Mouse (Mus musculus): Measurements from ENCODE around the gene Cchcr1. TPM values are rescaled to one million over a fixed set of nuclear protein-coding genes. Genes with fewer than 3 reads are reported as not detected.

The Cchcr1 gene
- polyA plus RNA-seq, 1 experiment: 13.4 TPM

- H3K27ac ChIP-seq (ENCODE audit: insufficient read depth, low read length): no peak overlapping the region
- no peak overlapping the region for H3K4me3 ChIP-seq (ENCODE audit: low read depth, low read length)
- H3K36me3 ChIP-seq (ENCODE audit: control insufficient read depth, insufficient read depth, low read length, poor library complexity, severe bottlenecking): no peaks in the 10 kb centered on the region
- no peaks in the 10 kb centered on the region for H3K27me3 ChIP-seq (ENCODE audit: control insufficient read depth, insufficient read depth, low read length, poor library complexity, severe bottlenecking)
- no peak for TF ChIP-seq POLR2A (IDR thresholded peaks at IDR 0.05; ENCODE audit: insufficient read depth, low read length)
- no peak for TF ChIP-seq EP300 (IDR thresholded peaks at IDR 0.05; ENCODE audit: insufficient read depth, low read depth, low read length)
- TF ChIP-seq CTCF (IDR thresholded peaks at IDR 0.05; ENCODE audit: low read depth, low read length): no peak
- peaks cover 16% of the 10 kb centered on the region for H3K4me1 ChIP-seq (ENCODE audit: control insufficient read depth, insufficient read depth, low read length)
- no peak overlapping the region for H3K9ac ChIP-seq (ENCODE audit: low read depth, poor library complexity, severe bottlenecking)
- no peaks in the 10 kb centered on the region for H3K9me3 ChIP-seq (replicated peaks; ENCODE audit: control insufficient read depth, insufficient read depth, low read length, poor library complexity, severe bottlenecking)
Observed at GRCm38 (mm10) chr17:35537421-35537820, 20.5 kb downstream of the Cchcr1 start.

- Histone ChIP-seq H3K9ac (ENCODE audit: low read depth, poor library complexity, severe bottlenecking) (no peak overlapping the region), H3K36me3 (ENCODE audit: control insufficient read depth, insufficient read depth, low read length, poor library complexity, severe bottlenecking) (no peaks in the 10 kb centered on the region), H3K9me3 (replicated peaks; ENCODE audit: control insufficient read depth, insufficient read depth, low read length, poor library complexity, severe bottlenecking) (no peaks in the 10 kb centered on the region), H3K4me1 (ENCODE audit: control insufficient read depth, insufficient read depth, low read length) (peaks cover 10% of the 10 kb centered on the region), H3K27ac (ENCODE audit: insufficient read depth, low read length) (no peak overlapping the region), H3K4me3 (ENCODE audit: low read depth, low read length) (no peak overlapping the region), H3K27me3 (ENCODE audit: control insufficient read depth, insufficient read depth, low read length, poor library complexity, severe bottlenecking) (no peaks in the 10 kb centered on the region)
- TF ChIP-seq POLR2A (IDR thresholded peaks at IDR 0.05; ENCODE audit: insufficient read depth, low read length) (no peak), EP300 (IDR thresholded peaks at IDR 0.05; ENCODE audit: insufficient read depth, low read depth, low read length) (no peak), CTCF (IDR thresholded peaks at IDR 0.05; ENCODE audit: low read depth, low read length) (no peak)
Observed at GRCm38 (mm10) chr17:35538476-35538875, 21.6 kb downstream of the Cchcr1 start.

DNA sequence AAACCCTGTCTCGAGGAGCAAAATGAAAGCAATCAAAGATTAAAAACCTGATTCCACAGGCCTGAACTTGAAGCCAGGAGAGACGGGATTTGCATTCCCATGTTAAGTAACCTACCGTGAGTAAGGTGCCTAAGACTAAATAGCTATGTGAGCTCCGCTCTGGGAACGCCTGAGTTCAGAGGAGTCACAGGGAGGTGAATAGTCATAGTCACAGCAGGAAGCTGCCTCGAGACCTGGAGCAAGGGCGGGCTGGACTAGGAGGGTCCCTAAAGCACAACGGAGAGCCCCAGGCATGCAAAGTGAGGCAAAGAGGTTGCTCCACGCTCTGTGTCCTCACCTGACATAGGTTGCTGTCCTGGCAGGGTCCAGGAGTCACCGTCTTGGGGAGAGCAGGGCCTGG, 22.6 kb downstream of the Cchcr1 start:
- Histone ChIP-seq H3K4me1 (ENCODE audit: control insufficient read depth, insufficient read depth, low read length) (peaks cover 5% of the 10 kb centered on the region), H3K27ac (ENCODE audit: insufficient read depth, low read length) (no peak overlapping the region; the same call in 1 of the 2 replicates), H3K27me3 (ENCODE audit: control insufficient read depth, insufficient read depth, low read length, poor library complexity, severe bottlenecking) (no peaks in the 10 kb centered on the region), H3K9ac (ENCODE audit: low read depth, poor library complexity, severe bottlenecking) (peak overlapping the region; percentile 34; the same call in 1 of the 2 replicates), H3K36me3 (ENCODE audit: control insufficient read depth, insufficient read depth, low read length, poor library complexity, severe bottlenecking) (no peaks in the 10 kb centered on the region), H3K9me3 (replicated peaks; ENCODE audit: control insufficient read depth, insufficient read depth, low read length, poor library complexity, severe bottlenecking) (no peaks in the 10 kb centered on the region), H3K4me3 (ENCODE audit: low read depth, low read length) (no peak overlapping the region)
- TF ChIP-seq EP300 (IDR thresholded peaks at IDR 0.05; ENCODE audit: insufficient read depth, low read depth, low read length): peak; percentile 55; the same call in 1 of the 2 replicates
- no peak for TF ChIP-seq CTCF (IDR thresholded peaks at IDR 0.05; ENCODE audit: low read depth, low read length)
- no peak for TF ChIP-seq POLR2A (IDR thresholded peaks at IDR 0.05; ENCODE audit: insufficient read depth, low read length)

DNA sequence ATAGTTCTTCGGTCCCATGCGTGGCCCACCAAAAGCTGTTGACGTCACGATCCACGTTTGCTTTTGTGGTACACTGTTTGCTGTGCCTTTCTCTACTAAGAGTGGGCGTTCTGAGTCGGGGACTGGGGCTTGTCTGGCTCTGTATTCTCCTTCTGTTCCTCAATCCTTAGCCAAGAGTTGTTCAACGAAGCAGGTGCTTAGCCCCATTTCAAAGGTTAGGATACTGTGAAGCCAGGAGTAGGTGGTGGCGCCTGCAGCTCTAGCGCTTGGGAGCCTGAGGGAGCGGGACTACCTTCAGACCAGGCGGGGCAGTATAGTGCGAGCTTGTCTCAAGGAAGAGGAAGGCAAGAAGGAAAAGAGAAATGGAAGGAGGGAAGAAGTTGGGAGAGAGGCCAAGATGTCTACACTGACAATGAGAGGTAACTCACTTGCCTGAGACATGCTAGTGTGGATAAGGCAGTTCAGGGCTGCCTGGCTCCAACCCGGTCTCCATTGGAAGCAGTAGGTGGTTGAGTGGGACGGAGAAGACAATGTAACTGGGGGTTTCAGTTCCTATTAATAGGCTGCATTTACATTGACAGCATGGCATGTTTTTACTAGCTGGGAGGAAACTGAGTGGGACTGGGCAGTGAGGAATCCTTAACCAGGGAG, 26.0 kb downstream of the Cchcr1 start:
- H3K9ac ChIP-seq (ENCODE audit: low read depth, poor library complexity, severe bottlenecking): no peak overlapping the region; the same call in 1 of the 2 replicates
- no peaks in the 10 kb centered on the region for H3K27me3 ChIP-seq (ENCODE audit: control insufficient read depth, insufficient read depth, low read length, poor library complexity, severe bottlenecking)
- peaks cover 5% of the 10 kb centered on the region for H3K4me1 ChIP-seq (ENCODE audit: control insufficient read depth, insufficient read depth, low read length)
- H3K36me3 ChIP-seq (ENCODE audit: control insufficient read depth, insufficient read depth, low read length, poor library complexity, severe bottlenecking): no peaks in the 10 kb centered on the region
- peak overlapping the region; percentile 59 for H3K27ac ChIP-seq (ENCODE audit: insufficient read depth, low read length)
- TF ChIP-seq POLR2A (IDR thresholded peaks at IDR 0.05; ENCODE audit: insufficient read depth, low read length) (no peak), EP300 (IDR thresholded peaks at IDR 0.05; ENCODE audit: insufficient read depth, low read depth, low read length) (no peak), CTCF (IDR thresholded peaks at IDR 0.05; ENCODE audit: low read depth, low read length) (no peak)
- no peaks in the 10 kb centered on the region for H3K9me3 ChIP-seq (replicated peaks; ENCODE audit: control insufficient read depth, insufficient read depth, low read length, poor library complexity, severe bottlenecking)
- H3K4me3 ChIP-seq (ENCODE audit: low read depth, low read length): no peak overlapping the region

GRCm38 (mm10) chr17:35543412-35543861, 26.5 kb downstream of the Cchcr1 start:
- TF ChIP-seq EP300 (IDR thresholded peaks at IDR 0.05; ENCODE audit: insufficient read depth, low read depth, low read length): peak; percentile 81
- TF ChIP-seq CTCF (IDR thresholded peaks at IDR 0.05; ENCODE audit: low read depth, low read length): no peak
- H3K9me3 ChIP-seq (replicated peaks; ENCODE audit: control insufficient read depth, insufficient read depth, low read length, poor library complexity, severe bottlenecking): no peaks in the 10 kb centered on the region
- H3K36me3 ChIP-seq (ENCODE audit: control insufficient read depth, insufficient read depth, low read length, poor library complexity, severe bottlenecking): no peaks in the 10 kb centered on the region
- H3K27me3 ChIP-seq (ENCODE audit: control insufficient read depth, insufficient read depth, low read length, poor library complexity, severe bottlenecking): no peaks in the 10 kb centered on the region
- peak overlapping the region; percentile 66 for H3K27ac ChIP-seq (ENCODE audit: insufficient read depth, low read length)
- no peak overlapping the region; the same call in 1 of the 2 replicates for H3K9ac ChIP-seq (ENCODE audit: low read depth, poor library complexity, severe bottlenecking)
- no peak overlapping the region for H3K4me3 ChIP-seq (ENCODE audit: low read depth, low read length)
- peaks cover 5% of the 10 kb centered on the region for H3K4me1 ChIP-seq (ENCODE audit: control insufficient read depth, insufficient read depth, low read length)

DNA sequence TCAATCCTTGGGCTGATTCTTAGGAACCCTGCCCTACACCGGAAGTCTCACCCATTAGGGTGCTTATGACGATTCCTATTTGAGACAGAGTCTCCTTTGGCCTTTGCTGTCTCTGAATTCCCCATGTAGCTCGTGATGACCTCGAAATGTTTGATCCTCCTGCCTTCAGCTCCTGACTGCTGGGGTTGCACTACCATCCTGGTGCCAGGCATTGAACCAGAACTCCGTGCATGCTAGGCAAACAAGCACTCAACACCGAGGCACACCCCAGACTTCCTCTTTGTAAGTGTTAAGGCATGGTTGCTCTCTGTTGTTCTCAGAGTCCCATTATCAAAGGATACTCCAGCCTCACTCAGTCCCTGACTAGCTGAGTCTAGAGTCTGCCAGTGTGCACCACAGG, 27.1 kb downstream of the Cchcr1 start:
- H3K4me1 ChIP-seq (ENCODE audit: control insufficient read depth, insufficient read depth, low read length): peaks cover 7% of the 10 kb centered on the region
- peak overlapping the region; percentile 66 for H3K27ac ChIP-seq (ENCODE audit: insufficient read depth, low read length)
- H3K27me3 ChIP-seq (ENCODE audit: control insufficient read depth, insufficient read depth, low read length, poor library complexity, severe bottlenecking): no peaks in the 10 kb centered on the region
- H3K9ac ChIP-seq (ENCODE audit: low read depth, poor library complexity, severe bottlenecking): no peak overlapping the region
- H3K4me3 ChIP-seq (ENCODE audit: low read depth, low read length): no peak overlapping the region
- TF ChIP-seq EP300 (IDR thresholded peaks at IDR 0.05; ENCODE audit: insufficient read depth, low read depth, low read length): no peak
- TF ChIP-seq POLR2A (IDR thresholded peaks at IDR 0.05; ENCODE audit: insufficient read depth, low read length): no peak
- H3K9me3 ChIP-seq (replicated peaks; ENCODE audit: control insufficient read depth, insufficient read depth, low read length, poor library complexity, severe bottlenecking): no peaks in the 10 kb centered on the region
- H3K36me3 ChIP-seq (ENCODE audit: control insufficient read depth, insufficient read depth, low read length, poor library complexity, severe bottlenecking): no peaks in the 10 kb centered on the region

All from ES-Bruce4 (cell line).